Mouse (Mus musculus): ENCODE results near the gene Fam78b.

DNA sequence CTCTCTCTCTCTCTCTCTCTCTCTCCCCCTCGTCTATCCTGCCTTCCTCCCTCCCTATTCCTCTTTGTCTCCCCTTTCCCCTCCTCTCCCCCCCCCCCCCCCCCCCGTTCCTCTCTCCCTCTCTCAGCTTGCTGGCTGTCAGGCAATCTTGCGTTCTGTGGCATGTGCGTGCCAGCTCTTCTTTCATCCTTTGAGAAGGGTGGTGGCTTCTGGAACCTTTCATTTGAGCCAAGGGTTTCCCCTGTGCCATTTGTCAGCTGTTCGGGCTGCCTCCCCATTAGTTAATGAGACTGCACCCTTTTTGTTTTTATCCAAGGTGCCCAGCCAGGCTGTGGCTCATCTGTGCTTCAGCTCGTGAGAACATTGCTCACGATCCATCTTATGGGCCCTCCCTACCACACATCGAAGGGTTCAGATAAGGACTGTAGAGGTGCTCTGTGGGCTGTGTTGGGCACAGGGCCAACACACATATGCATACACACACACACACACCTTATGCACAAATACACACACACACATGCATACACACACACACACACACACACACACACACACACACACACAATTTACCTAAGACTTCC lies 21.4 kb downstream of the Fam78b start:
- TF ChIP-seq CTCF (IDR thresholded peaks at IDR 0.05; ENCODE audit: low read depth) (no peak), EP300 (IDR thresholded peaks at IDR 0.05; ENCODE audit: low read depth) (no peak)
